Mouse (Mus musculus): Measurements from ENCODE around the gene Epha6. TPM values are rescaled to one million over a fixed set of nuclear protein-coding genes. Genes with fewer than 3 reads are reported as not detected.

Epha6 gene
- polyA plus RNA-seq, 1 experiment from 2014 or later: 9.1 TPM

DNA sequence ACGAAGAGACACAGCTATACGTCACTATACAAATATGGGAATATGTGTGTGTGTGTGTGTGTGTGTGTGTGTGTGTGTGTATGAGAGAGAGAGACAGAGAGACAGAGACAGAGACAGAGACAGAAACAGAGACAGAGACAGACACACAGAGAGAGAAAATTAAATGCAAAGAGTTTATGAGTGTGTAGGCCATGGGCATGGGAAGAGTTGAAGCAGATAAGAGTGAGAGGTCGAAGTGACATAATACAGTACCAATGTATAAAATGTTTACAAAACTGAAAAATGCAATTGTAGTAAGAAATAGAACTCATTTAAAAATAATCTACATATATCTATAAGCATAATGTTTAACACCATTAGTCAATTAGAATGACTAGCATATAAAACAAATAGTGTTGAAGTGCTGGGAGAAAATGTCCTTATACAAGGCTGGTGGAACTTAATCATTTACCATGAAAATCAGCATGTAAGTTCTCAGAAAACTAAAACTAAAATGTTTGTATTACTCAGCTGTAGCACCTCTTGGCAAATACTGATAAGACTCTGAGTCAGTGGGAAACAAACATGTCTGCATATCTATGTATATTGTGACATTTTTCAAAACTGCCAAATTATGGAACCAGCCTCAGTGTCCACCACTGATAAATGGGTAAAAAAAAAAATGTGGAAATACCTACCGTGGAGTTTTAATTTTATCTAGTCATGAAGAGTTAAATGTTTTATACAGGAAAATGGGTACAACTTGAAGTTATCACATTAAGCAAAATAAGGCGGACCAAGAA lies 371.2 kb downstream of the Epha6 start:
- ATAC-seq: no peak
- no peak overlapping the region for H3K9ac ChIP-seq (ENCODE audit: low read depth, low read length)
- no peak overlapping the region for H3K4me3 ChIP-seq (ENCODE audit: low read length)
- no peaks in the 10 kb centered on the region for H3K27me3 ChIP-seq (replicated peaks; ENCODE audit: control insufficient read depth, insufficient read depth, low read length)
- no peak overlapping the region for H3K4me2 ChIP-seq (ENCODE audit: low read length)
- no peaks in the 10 kb centered on the region for H3K4me1 ChIP-seq (ENCODE audit: control insufficient read depth, insufficient read depth, low read depth, low read length)
- H3K36me3 ChIP-seq (ENCODE audit: control insufficient read depth, insufficient read depth, low read length): no peaks in the 10 kb centered on the region
- H3K27ac ChIP-seq (ENCODE audit: low read depth, low read length): no peak overlapping the region
- H3K9me3 ChIP-seq (ENCODE audit: control insufficient read depth, low read length): no peaks in the 10 kb centered on the region
- 93% methylated on average over 5 of the region's 5 CpGs for whole genome bisulfite sequencing

- ATAC-seq: no peak
- no peak overlapping the region for H3K9ac ChIP-seq (ENCODE audit: low read depth, low read length)
- no peaks in the 10 kb centered on the region for H3K36me3 ChIP-seq (ENCODE audit: control insufficient read depth, insufficient read depth, low read length)
- H3K4me2 ChIP-seq (ENCODE audit: low read length): no peak overlapping the region
- WGBS: 75% methylated on average over 2 of the region's 2 CpGs
- H3K9me3 ChIP-seq (ENCODE audit: control insufficient read depth, low read length): no peaks in the 10 kb centered on the region
- no peak overlapping the region for H3K27ac ChIP-seq (ENCODE audit: low read depth, low read length)
- no peaks in the 10 kb centered on the region for H3K27me3 ChIP-seq (replicated peaks; ENCODE audit: control insufficient read depth, insufficient read depth, low read length)
- H3K4me1 ChIP-seq (ENCODE audit: control insufficient read depth, insufficient read depth, low read depth, low read length): no peaks in the 10 kb centered on the region
- H3K4me3 ChIP-seq (ENCODE audit: low read length): no peak overlapping the region
Observed at GRCm38 (mm10) chr16:60232982-60233381, 372.3 kb downstream of the Epha6 start.

- Histone ChIP-seq H3K27me3 (replicated peaks; ENCODE audit: control insufficient read depth, insufficient read depth, low read length) (no peaks in the 10 kb centered on the region), H3K9ac (ENCODE audit: low read depth, low read length) (no peak overlapping the region), H3K36me3 (ENCODE audit: control insufficient read depth, insufficient read depth, low read length) (no peaks in the 10 kb centered on the region), H3K4me2 (ENCODE audit: low read length) (no peak overlapping the region), H3K4me3 (ENCODE audit: low read length) (no peak overlapping the region), H3K4me1 (ENCODE audit: control insufficient read depth, insufficient read depth, low read depth, low read length) (no peaks in the 10 kb centered on the region), H3K27ac (ENCODE audit: low read depth, low read length) (no peak overlapping the region), H3K9me3 (ENCODE audit: control insufficient read depth, low read length) (no peaks in the 10 kb centered on the region)
- ATAC-seq: no peak
Observed at GRCm38 (mm10) chr16:60209151-60209550, 396.2 kb downstream of the Epha6 start.

GRCm38 (mm10) chr16:60175580-60175979 lies 429.8 kb downstream of the Epha6 start:
- ATAC-seq: no peak

GRCm38 (mm10) chr16:60152439-60152838 lies 452.9 kb downstream of the Epha6 start:
- no peaks in the 10 kb centered on the region for H3K27me3 ChIP-seq (replicated peaks; ENCODE audit: control insufficient read depth, insufficient read depth, low read length)
- WGBS: 73% methylated on average over 2 of the region's 2 CpGs
- no peak overlapping the region for H3K27ac ChIP-seq (ENCODE audit: low read depth, low read length)
- no peaks in the 10 kb centered on the region for H3K9me3 ChIP-seq (ENCODE audit: control insufficient read depth, low read length)
- no peak overlapping the region for H3K4me2 ChIP-seq (ENCODE audit: low read length)
- no peak for ATAC-seq
- H3K4me1 ChIP-seq (ENCODE audit: control insufficient read depth, insufficient read depth, low read depth, low read length): no peaks in the 10 kb centered on the region
- no peak overlapping the region for H3K9ac ChIP-seq (ENCODE audit: low read depth, low read length)
- H3K4me3 ChIP-seq (ENCODE audit: low read length): no peak overlapping the region
- H3K36me3 ChIP-seq (ENCODE audit: control insufficient read depth, insufficient read depth, low read length): no peaks in the 10 kb centered on the region

More at GRCm38 (mm10) chr16:60175580-60175979, 429.8 kb downstream of the Epha6 start:
- no peaks in the 10 kb centered on the region for H3K36me3 ChIP-seq (ENCODE audit: control insufficient read depth, insufficient read depth, low read length)
- H3K4me2 ChIP-seq (ENCODE audit: low read length): no peak overlapping the region
- H3K27me3 ChIP-seq (replicated peaks; ENCODE audit: control insufficient read depth, insufficient read depth, low read length): no peaks in the 10 kb centered on the region
- no peak overlapping the region for H3K4me3 ChIP-seq (ENCODE audit: low read length)
- no peaks in the 10 kb centered on the region for H3K4me1 ChIP-seq (ENCODE audit: control insufficient read depth, insufficient read depth, low read depth, low read length)
- H3K27ac ChIP-seq (ENCODE audit: low read depth, low read length): no peak overlapping the region
- H3K9me3 ChIP-seq (ENCODE audit: control insufficient read depth, low read length): no peaks in the 10 kb centered on the region
- WGBS: 24% methylated on average over 3 of the region's 3 CpGs
- no peak overlapping the region for H3K9ac ChIP-seq (ENCODE audit: low read depth, low read length)

GRCm38 (mm10) chr16:60144370-60144769 lies 461.0 kb downstream of the Epha6 start:
- no peak overlapping the region for H3K4me2 ChIP-seq (ENCODE audit: low read length)
- H3K4me1 ChIP-seq (ENCODE audit: control insufficient read depth, insufficient read depth, low read depth, low read length): no peaks in the 10 kb centered on the region
- H3K4me3 ChIP-seq (ENCODE audit: low read length): no peak overlapping the region
- ATAC-seq: no peak; the same call in 1 of the 2 replicates
- no peaks in the 10 kb centered on the region for H3K27me3 ChIP-seq (replicated peaks; ENCODE audit: control insufficient read depth, insufficient read depth, low read length)
- WGBS: 76% methylated on average over 3 of the region's 3 CpGs
- no peak overlapping the region for H3K27ac ChIP-seq (ENCODE audit: low read depth, low read length)
- H3K9ac ChIP-seq (ENCODE audit: low read depth, low read length): no peak overlapping the region
- H3K36me3 ChIP-seq (ENCODE audit: control insufficient read depth, insufficient read depth, low read length): no peaks in the 10 kb centered on the region
- H3K9me3 ChIP-seq (ENCODE audit: control insufficient read depth, low read length): no peaks in the 10 kb centered on the region

GRCm38 (mm10) chr16:60121435-60121834 lies 483.9 kb downstream of the Epha6 start:
- Histone ChIP-seq H3K4me2 (ENCODE audit: low read length) (no peak overlapping the region), H3K4me3 (ENCODE audit: low read length) (no peak overlapping the region), H3K9ac (ENCODE audit: low read depth, low read length) (no peak overlapping the region), H3K4me1 (ENCODE audit: control insufficient read depth, insufficient read depth, low read depth, low read length) (no peaks in the 10 kb centered on the region), H3K27me3 (replicated peaks; ENCODE audit: control insufficient read depth, insufficient read depth, low read length) (no peaks in the 10 kb centered on the region), H3K36me3 (ENCODE audit: control insufficient read depth, insufficient read depth, low read length) (no peaks in the 10 kb centered on the region), H3K9me3 (ENCODE audit: control insufficient read depth, low read length) (no peaks in the 10 kb centered on the region), H3K27ac (ENCODE audit: low read depth, low read length) (no peak overlapping the region)
- WGBS: 73% methylated on average over 3 of the region's 3 CpGs
- ATAC-seq: no peak

- Histone ChIP-seq H3K9ac (ENCODE audit: low read depth, low read length) (no peak overlapping the region), H3K4me3 (ENCODE audit: low read length) (no peak overlapping the region), H3K9me3 (ENCODE audit: control insufficient read depth, low read length) (no peaks in the 10 kb centered on the region), H3K27me3 (replicated peaks; ENCODE audit: control insufficient read depth, insufficient read depth, low read length) (no peaks in the 10 kb centered on the region), H3K36me3 (ENCODE audit: control insufficient read depth, insufficient read depth, low read length) (no peaks in the 10 kb centered on the region), H3K4me2 (ENCODE audit: low read length) (no peak overlapping the region), H3K4me1 (ENCODE audit: control insufficient read depth, insufficient read depth, low read depth, low read length) (no peaks in the 10 kb centered on the region), H3K27ac (ENCODE audit: low read depth, low read length) (no peak overlapping the region)
- WGBS: 62% methylated on average over 3 of the region's 3 CpGs
- ATAC-seq: no peak
Observed at GRCm38 (mm10) chr16:60102210-60102609, 503.1 kb downstream of the Epha6 start.

GRCm38 (mm10) chr16:60095333-60095732 lies 510.0 kb downstream of the Epha6 start:
- 73% methylated on average over 1 of the region's 1 CpGs for WGBS
- Histone ChIP-seq H3K9me3 (ENCODE audit: control insufficient read depth, low read length) (no peaks in the 10 kb centered on the region), H3K36me3 (ENCODE audit: control insufficient read depth, insufficient read depth, low read length) (no peaks in the 10 kb centered on the region), H3K27ac (ENCODE audit: low read depth, low read length) (no peak overlapping the region), H3K4me2 (ENCODE audit: low read length) (no peak overlapping the region), H3K27me3 (replicated peaks; ENCODE audit: control insufficient read depth, insufficient read depth, low read length) (no peaks in the 10 kb centered on the region), H3K4me1 (ENCODE audit: control insufficient read depth, insufficient read depth, low read depth, low read length) (no peaks in the 10 kb centered on the region), H3K4me3 (ENCODE audit: low read length) (no peak overlapping the region), H3K9ac (ENCODE audit: low read depth, low read length) (no peak overlapping the region)
- ATAC-seq: no peak
